ENCODE assay signal across 9 mouse cellular contexts in genomic region chr13:52529188-52529972, GRCm38 (mm10). TPM values are rescaled to one million over a fixed set of nuclear protein-coding genes. Genes with fewer than 3 reads are reported as not detected.
DNase-seq lines count a peak whose midpoint lies in the region; ATAC-seq and TF ChIP-seq lines count a peak whose summit lies in the region.
"Had no signal": no experiment of that assay in that cellular context is flagged by ENCODE, and none has a peak within 500 bp of the region (broad histone marks: within the 10 kb centered on the region; RNA-seq: fewer than 3 reads in every experiment).

No protein-coding gene starts in this region.

- TF ChIP-seq CTCF in heart, postnatal 0 days (IDR thresholded peaks at IDR 0.05; ENCODE audit: low read depth) = no peak
- no peak for TF ChIP-seq CTCF in E14TG2a.4 (conservative IDR thresholded peaks at IDR 0.05; ENCODE audit: low read length)

- peaks cover 10% of the 10 kb centered on the region for H3K27me3 ChIP-seq in heart, postnatal 0 days (ENCODE audit: control insufficient read depth, insufficient read depth, low read length)
- H3K27me3 ChIP-seq in E14TG2a.4 (ENCODE audit: insufficient read depth, low read length) = peaks cover 37% of the 10 kb centered on the region
- H3K27me3 ChIP-seq in intestine, embryonic 15.5 days (replicated peaks) = peaks cover 16% of the 10 kb centered on the region

- peak overlapping the region; percentile 47 for H3K4me3 ChIP-seq in heart, postnatal 0 days (ENCODE audit: low read depth, low read length)
- H3K4me3 ChIP-seq in E14TG2a.4 (replicated peaks; ENCODE audit: low read length) = peak overlapping the region; percentile 82
- peak overlapping the region; percentile 47 for H3K4me3 ChIP-seq in intestine, embryonic 15.5 days (replicated peaks)

- no peaks in the 10 kb centered on the region for H3K9me3 ChIP-seq in heart, postnatal 0 days (replicated peaks; ENCODE audit: control insufficient read depth, low read length)
- H3K9me3 ChIP-seq in E14TG2a.4 (ENCODE audit: low read length) = peaks cover 10% of the 10 kb centered on the region
- H3K9me3 ChIP-seq in intestine, embryonic 15.5 days = no peaks in the 10 kb centered on the region

- WGBS in heart, postnatal 0 days = 62% methylated on average over 13 of the region's 13 CpGs
- 62% methylated on average over 13 of the region's 13 CpGs for WGBS in intestine, embryonic 15.5 days

- H3K4me1 ChIP-seq in heart, postnatal 0 days (ENCODE audit: control insufficient read depth, insufficient read depth) = no peaks in the 10 kb centered on the region; the same call in 1 of the 2 replicates
- H3K4me1 ChIP-seq in E14TG2a.4 (replicated peaks; ENCODE audit: low read depth, low read length) = peaks cover 8% of the 10 kb centered on the region
- H3K4me1 ChIP-seq in intestine, embryonic 15.5 days (replicated peaks) = 0 out of 2 replicates have a peak, but pooled peaks cover 3% of the 10 kb centered on the region

- DNase-seq in heart, postnatal 0 days (ENCODE audit: low spot score) = no peak
- DNase-seq in heart, postnatal 10 days = no peak
- peak; percentile 54 to 66 for DNase-seq in cerebellum, postnatal 25 days
- no peak for DNase-seq in thymus, postnatal 4 days
- no peak for DNase-seq in thymus, adult 18-20 months
- no peak for DNase-seq in left cerebral cortex, adult 9 months (ENCODE audit: low spot score in 2 of 2)

- ATAC-seq in heart, postnatal 0 days (ENCODE audit: insufficient read depth, low read depth) = no peak
- no peak for ATAC-seq in intestine, embryonic 15.5 days

- no peak overlapping the region for H3K27ac ChIP-seq in heart, postnatal 0 days (ENCODE audit: low read depth)
- H3K27ac ChIP-seq in intestine, embryonic 15.5 days = no peak overlapping the region
- H3K27ac ChIP-seq: macrophage had no signal

- peak overlapping the region; percentile 74 for H3K4me2 ChIP-seq in heart, postnatal 0 days (ENCODE audit: low read depth, low read length)
- peak overlapping the region; percentile 95; the same call in 1 of the 2 replicates for H3K4me2 ChIP-seq in intestine, embryonic 15.5 days (replicated peaks)

- no peak overlapping the region for H3K9ac ChIP-seq in heart, postnatal 0 days (replicated peaks; ENCODE audit: low read depth, low read length)
- no peak overlapping the region for H3K9ac ChIP-seq in intestine, embryonic 15.5 days

- TF ChIP-seq EP300 in heart, postnatal 0 days (IDR thresholded peaks at IDR 0.05; ENCODE audit: low read depth) = no peak

- intact Hi-C loops in heart, postnatal 10 days (cut with DNase I) = no loop called here

- no peaks in the 10 kb centered on the region for H3K36me3 ChIP-seq in heart, postnatal 0 days (replicated peaks; ENCODE audit: control insufficient read depth, insufficient read depth, low read length)
- no peaks in the 10 kb centered on the region for H3K36me3 ChIP-seq in E14TG2a.4 (ENCODE audit: insufficient read depth, low read length)
- H3K36me3 ChIP-seq in intestine, embryonic 15.5 days = no peaks in the 10 kb centered on the region

RNA-seq across cellular contexts. Expression of gene Diras2, which starts 1.7 kb away (rescaled TPM):
- 0.73 TPM in 2 replicates for total RNA-seq in heart, postnatal 0 days (2014; rRNA removed; ENCODE audit: low replicate concordance)
- polyA plus RNA-seq in heart, postnatal 0 days (2015; fragmentation: Nextera tagmentation; extraction: Ambion mirVana) = 0.21 and 0.22 TPM in 2 replicates
- 1 to 10 TPM in 1 of 2 experiments, under 1 TPM in 1; 0.79 to 1.4 TPM for total RNA-seq in heart, postnatal 10 days (2021)
- polyA plus RNA-seq in intestine, embryonic 15.5 days (2015; fragmentation: Nextera tagmentation; extraction: Ambion mirVana) = 0.48 and 0.58 TPM in 2 replicates

RNA-seq across cellular contexts. Expression of gene Syk, which starts 53.6 kb away (rescaled TPM):
- 18.3 and 20.7 TPM in 2 replicates for total RNA-seq in heart, postnatal 0 days (2014; rRNA removed; ENCODE audit: low replicate concordance)
- 5.7 and 6.1 TPM in 2 replicates for polyA plus RNA-seq in heart, postnatal 0 days (2015; fragmentation: Nextera tagmentation; extraction: Ambion mirVana)
- 10 to 100 TPM; 17.6 to 22.0 TPM for total RNA-seq in heart, postnatal 10 days (2021)
- 3.3 and 3.6 TPM in 2 replicates for polyA plus RNA-seq in intestine, embryonic 15.5 days (2015; fragmentation: Nextera tagmentation; extraction: Ambion mirVana)

Comparison
In these comparisons a context has a peak if more than half of its experiments do, and no peak if none do; other contexts are left out.
1. DNase-seq: peak in cerebellum, postnatal 25 days (2 of 2); none in heart, postnatal 0 days (single experiment), heart, postnatal 10 days (0 of 2), thymus, postnatal 4 days (single experiment), thymus, adult 18-20 months (0 of 2) and left cerebral cortex, adult 9 months (0 of 2).
2. Peak in every context shown above with its lines, with median percentiles within 50 percentile points of each other: H3K4me3 ChIP-seq.